Mouse (Mus musculus) adrenal gland, adult 10 weeks (tissue): Measurements from ENCODE around the gene Rbm42. TPM values are rescaled to one million over a fixed set of nuclear protein-coding genes. Genes with fewer than 3 reads are reported as not detected.

Experiments
- polyA plus RNA-seq: library from polyadenylated mRNA; stranded (reverse); fragments of 350-450 nt; fragmentation: Illumina TruSeq; extraction: RNeasy Lipid Tissue Mini Kit (QIAGEN cat#74804); gene quantifications from one replicate; pipeline ENCODE4 v1.2.3, GENCODE M21; 2014; ENCODE audit warnings: low read depth, low replicate concordance

Rbm42 gene
- not detected for polyA plus RNA-seq

DNA sequence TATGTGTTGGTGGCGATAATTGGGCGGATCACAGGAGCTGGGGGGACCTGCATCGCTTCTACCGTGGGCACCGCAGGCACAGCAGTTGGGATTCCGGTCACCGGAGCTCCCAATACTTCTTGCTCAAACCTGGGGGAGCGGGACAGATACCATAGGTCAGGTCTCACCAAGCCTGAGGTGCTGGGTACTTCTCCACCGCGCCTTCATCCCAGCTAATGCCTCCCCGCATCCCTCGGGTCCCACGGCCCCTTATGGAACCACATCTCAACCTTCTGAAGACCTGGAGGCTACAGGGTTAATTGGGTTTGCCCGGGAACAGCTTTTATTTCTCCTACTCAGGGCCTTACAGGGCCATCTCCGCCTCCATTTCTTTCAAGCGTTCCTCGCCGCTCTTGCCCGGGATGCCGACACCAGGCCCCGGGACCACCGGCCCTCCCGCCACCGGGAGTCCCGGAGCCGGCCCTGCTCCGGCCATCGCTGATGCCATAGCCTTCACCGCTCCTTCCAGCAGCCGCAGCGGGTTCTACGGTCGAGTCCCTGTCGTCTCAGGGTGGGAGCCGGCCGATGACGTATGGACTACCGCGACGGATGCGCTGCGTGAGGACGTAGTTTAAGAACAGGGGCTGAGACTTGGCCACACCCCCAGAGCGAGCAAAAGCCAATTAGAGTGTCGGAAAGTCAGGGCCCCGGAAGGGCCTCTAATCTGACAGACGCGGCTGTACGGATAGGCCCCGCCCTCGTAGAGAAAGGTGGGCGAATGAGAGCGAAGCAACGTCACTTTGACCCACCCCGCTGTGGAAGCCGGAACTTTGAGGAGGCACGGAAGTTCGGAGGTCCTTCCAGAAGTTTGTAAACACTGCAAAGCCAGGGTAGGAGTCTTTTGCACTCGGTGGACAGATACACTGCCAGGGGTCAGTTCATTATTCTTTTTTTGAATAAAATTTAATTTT lies at the start of gene Rbm42:
Gene Rbm42 (minus strand): TSS at position 727 of the 950 bp plus-strand sequence.

DNA sequence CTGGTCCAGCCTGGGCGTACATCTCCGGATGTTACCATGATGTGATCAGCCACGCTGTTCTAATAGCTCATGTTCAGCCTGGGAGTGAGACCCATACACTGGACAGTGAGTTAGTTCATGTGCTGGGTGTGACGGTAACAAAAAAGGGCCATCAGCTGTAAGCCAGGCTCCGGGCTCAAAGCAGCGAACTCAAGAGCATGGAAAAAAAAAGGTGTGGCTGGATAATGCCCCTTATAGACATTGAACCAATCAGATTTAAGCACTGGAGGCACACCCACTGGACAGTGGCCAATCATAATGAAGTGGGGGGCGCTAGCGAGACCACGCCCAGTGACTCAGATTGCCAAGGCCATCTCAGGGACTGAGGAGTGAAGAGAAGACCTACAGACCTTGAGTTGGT lies 48.5 kb upstream of the Rbm42 start, which contains the start of gene 2200002J24Rik:
Gene 2200002J24Rik (plus strand): TSS at position 338 of the 400 bp plus-strand sequence.

DNA sequence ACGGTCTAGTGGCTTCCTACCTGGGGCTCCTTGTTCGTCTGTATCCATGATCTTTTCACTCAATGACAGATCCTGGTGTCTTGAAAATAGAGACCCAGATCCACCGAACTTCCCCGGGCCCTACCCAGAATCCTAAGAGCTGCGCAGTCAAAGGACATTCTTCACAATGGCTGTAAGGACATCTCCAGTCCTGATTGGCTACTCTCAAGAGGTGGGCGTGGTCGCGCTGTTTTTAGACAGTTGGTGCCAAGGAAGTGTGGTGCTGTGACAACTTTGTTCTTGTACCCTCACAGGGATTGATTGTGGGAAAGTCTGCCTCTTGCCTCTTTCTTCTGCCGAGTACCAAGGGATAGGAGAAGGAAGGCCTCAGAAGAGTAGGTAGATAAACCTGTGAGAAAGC lies 21.4 kb upstream of the Rbm42 start, which contains the start of gene Pmis2:
Gene Pmis2 (minus strand): TSS at position 126 of the 400 bp plus-strand sequence.

DNA sequence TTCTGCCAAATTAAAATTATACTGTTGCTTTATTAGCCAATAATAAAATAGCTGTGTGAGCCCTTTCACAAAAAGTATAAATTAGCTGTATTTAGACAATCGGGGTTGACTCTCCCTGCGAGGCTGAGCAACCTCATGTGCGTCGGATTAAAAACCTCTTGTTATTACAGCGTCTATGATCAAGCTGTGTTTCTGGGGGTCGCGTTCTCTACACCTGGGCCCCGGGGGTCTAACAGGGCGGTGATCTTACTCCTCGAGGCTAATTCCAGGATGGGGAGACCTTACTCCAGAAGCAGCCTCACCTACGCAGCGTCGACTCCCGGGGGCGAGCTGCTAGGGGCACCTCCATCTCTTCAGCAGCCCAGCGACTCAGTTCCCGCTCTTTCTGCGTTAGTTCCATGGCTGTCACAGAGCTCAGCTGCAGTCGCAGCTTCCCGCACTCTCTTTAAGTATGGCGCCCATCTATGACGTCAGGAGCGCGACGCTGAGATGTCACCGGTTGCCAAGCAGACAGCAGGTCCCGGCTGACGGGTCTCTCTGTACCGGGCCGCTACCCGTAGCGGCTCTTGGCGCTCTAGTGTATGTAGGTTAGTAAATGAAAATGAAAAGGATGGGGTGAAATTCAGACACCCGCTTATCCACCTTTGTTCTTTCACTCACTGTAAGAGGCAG lies 14.5 kb upstream of the Rbm42 start, which contains the start of gene Haus5:
Gene Haus5 (minus strand): TSS at position 466 of the 672 bp plus-strand sequence.

DNA sequence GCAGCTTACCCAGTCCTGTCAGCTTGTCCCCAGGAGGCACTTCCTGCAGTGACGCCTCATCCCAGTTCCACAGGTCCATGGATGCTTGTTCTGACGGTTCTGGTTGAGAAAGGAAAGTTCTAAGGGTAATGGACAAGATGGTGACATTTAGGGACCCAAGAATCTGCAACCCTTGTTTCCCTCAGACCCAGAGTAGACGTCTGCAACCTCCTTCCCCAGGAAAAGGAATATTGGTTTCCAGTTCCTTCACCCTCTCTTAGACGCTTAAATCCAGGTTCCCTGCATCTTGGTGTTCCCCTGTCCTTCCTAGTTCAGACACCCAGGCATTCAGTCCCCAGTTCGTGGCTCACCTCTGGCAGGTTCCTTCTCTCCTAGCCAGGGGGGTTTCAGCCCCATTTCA lies 14.4 kb downstream of the Rbm42 start, which contains the start of gene Etv2:
Gene Etv2 (minus strand): TSS at position 101 of the 400 bp plus-strand sequence.

DNA sequence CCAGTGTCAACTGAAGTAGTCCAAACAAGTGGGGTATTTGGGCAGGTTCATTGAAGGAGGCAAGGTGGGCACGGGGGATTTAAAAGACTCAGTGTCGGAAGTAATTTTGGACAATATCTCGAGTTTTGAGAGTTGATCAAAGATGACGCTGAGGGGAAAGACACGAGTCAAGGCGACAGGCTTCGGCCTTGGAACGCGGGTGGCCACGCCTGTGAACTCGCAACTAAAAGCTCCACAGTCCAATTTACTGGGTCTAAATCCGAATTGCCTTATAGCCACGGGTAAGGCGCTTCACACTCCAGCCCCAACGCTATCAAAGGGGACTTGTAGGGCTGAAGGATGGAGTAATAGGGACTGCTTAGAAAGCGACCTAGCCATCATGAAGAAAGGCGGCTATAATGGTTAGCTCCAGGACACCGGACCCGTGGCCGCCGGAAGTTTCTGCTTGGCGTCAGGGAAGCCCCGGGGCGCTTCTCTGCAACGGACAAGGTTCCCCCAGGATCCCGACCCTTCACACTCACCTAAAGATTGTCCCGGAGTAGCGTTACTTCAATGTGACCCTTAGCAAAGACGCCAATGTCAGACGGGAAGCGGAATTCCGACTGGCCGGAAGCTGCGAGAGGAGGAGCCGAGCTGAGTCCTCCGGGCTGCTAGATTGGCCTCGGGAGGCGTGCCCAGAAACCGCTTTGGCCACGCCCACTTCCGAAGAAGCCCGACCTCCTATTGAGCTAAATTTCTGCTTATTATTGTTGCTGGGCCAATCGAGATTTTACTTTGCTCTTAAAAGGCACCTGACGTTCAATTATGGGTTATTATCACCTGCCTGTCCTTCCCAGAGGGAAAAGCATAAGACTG lies 24.4 kb downstream of the Rbm42 start, which contains the start of gene Cox6b1:
Gene Cox6b1 (minus strand): TSS at position 622 of the 855 bp plus-strand sequence.

DNA sequence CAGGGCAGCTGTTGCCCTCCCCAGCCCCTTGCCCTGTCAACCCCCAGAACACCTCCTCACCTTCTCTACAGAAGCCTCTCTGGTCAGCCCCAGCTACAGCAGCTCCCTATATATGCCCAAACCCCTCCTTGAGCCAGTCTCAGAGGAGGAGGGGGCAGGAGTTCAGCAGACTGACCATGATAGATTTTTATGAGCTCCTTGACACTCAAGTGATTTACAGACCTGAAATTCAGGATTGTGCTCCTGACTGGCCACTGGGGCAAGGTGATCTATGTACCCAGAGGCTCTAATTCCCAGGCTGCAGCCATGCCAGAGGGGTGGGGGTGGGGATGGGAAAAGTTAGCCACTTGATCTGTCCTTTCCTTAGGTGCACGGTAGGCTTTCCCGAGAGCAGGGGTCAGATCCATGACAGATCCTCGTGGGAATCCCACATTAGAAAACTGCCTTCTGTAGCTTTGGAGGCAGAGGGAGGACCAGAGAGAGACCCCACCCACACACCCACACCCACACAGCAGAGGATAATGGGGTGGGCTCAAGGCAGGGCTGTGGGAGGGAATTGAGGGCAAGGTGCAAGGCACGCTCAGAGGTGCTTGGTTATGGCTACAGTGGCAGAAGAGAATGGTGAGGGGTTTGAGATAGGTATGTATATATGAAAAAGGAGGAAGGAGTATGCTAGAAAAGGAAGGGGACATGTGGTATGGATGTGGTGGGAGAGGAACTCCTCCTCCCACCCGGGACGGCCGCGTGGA lies 37.3 kb downstream of the Rbm42 start, which contains the start of gene Upk1a:
Gene Upk1a (minus strand): TSS at position 194 of the 749 bp plus-strand sequence.

DNA sequence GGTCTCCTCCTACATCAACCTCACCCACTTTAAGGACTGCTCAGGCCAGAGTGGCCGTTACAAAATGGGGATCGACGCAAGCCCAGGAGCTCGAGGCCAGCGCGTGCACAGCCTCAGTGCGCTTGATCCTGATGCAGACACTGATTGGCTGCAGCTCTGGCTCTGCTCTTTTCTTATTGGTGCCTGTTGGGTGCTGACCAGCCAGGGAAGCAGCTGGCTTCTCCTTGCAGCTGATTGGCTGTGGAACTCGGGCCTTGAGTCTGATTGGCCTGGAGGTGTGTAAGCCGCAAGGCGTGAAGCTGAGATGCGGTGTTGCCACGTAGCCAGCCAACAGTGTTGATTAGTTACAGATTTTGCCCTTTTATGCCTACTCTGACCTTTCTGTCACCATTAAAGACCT lies 51.3 kb downstream of the Rbm42 start, which contains the start of gene Zbtb32:
Gene Zbtb32 (minus strand): TSS at position 124 of the 400 bp plus-strand sequence.

Other genes starting within 250 kb of the Rbm42 start
- 3.2 TPM for gene Tyrobp, start 236.6 kb downstream of the Rbm42 start, polyA plus RNA-seq
- not detected for gene Hcst, start 230.5 kb downstream of the Rbm42 start, polyA plus RNA-seq
- gene Nfkbid, start 228.6 kb downstream of the Rbm42 start, polyA plus RNA-seq, result not detected
- gene Aplp1, start 204.8 kb downstream of the Rbm42 start, polyA plus RNA-seq, result 8.6 TPM
- gene Kirrel2, start 192.6 kb downstream of the Rbm42 start, polyA plus RNA-seq, result not detected
- not detected for gene Nphs1, start 192.0 kb downstream of the Rbm42 start, polyA plus RNA-seq
- not detected for gene Prodh2, start 156.7 kb downstream of the Rbm42 start, polyA plus RNA-seq
- gene Arhgap33, start 115.3 kb downstream of the Rbm42 start, polyA plus RNA-seq, result 0.23 TPM
- gene Hspb6, start 98.1 kb downstream of the Rbm42 start, polyA plus RNA-seq, result 50.0 TPM
- 1.5 TPM for gene Proser3, start 98.0 kb downstream of the Rbm42 start, polyA plus RNA-seq
- gene Lin37, start 90.5 kb downstream of the Rbm42 start, polyA plus RNA-seq, result 6.5 TPM
- gene U2af1l4, start 87.0 kb downstream of the Rbm42 start, polyA plus RNA-seq, result 13.9 TPM
- gene Gm49396, start 87.0 kb downstream of the Rbm42 start, polyA plus RNA-seq, result 3.4 TPM
- gene Psenen, start 86.7 kb downstream of the Rbm42 start, polyA plus RNA-seq, result 31.7 TPM
- not detected for gene Igflr1, start 84.9 kb downstream of the Rbm42 start, polyA plus RNA-seq
- gene Kmt2b, start 61.6 kb downstream of the Rbm42 start, polyA plus RNA-seq, result 5.8 TPM
- not detected for gene Zbtb32, start 51.4 kb downstream of the Rbm42 start, polyA plus RNA-seq
- gene Upk1a, start 37.5 kb downstream of the Rbm42 start, polyA plus RNA-seq, result not detected
- gene Cox6b1, start 24.2 kb downstream of the Rbm42 start, polyA plus RNA-seq, result 1,385 TPM
- gene Etv2, start 14.5 kb downstream of the Rbm42 start, polyA plus RNA-seq, result not detected
- 2.0 TPM for gene Haus5, start 14.7 kb upstream of the Rbm42 start, polyA plus RNA-seq
- gene Pmis2, start 21.3 kb upstream of the Rbm42 start, polyA plus RNA-seq, result not detected
- gene 2200002J24Rik, start 48.6 kb upstream of the Rbm42 start, polyA plus RNA-seq, result not detected
- gene Atp4a, start 61.9 kb upstream of the Rbm42 start, polyA plus RNA-seq, result not detected
- 14.1 TPM for gene Tmem147, start 79.2 kb upstream of the Rbm42 start, polyA plus RNA-seq
- not detected for gene Gapdhs, start 93.4 kb upstream of the Rbm42 start, polyA plus RNA-seq
- 12.7 TPM for gene Sbsn, start 101.2 kb upstream of the Rbm42 start, polyA plus RNA-seq
- gene Dmkn, start 113.4 kb upstream of the Rbm42 start, polyA plus RNA-seq, result 7.0 TPM
- not detected for gene Krtdap, start 137.6 kb upstream of the Rbm42 start, polyA plus RNA-seq
- 1.3 TPM for gene Ffar2, start 173.5 kb upstream of the Rbm42 start, polyA plus RNA-seq
- gene Ffar3, start 205.9 kb upstream of the Rbm42 start, polyA plus RNA-seq, result not detected
- gene Ffar1, start 211.2 kb upstream of the Rbm42 start, polyA plus RNA-seq, result not detected
- gene Cd22, start 230.0 kb upstream of the Rbm42 start, polyA plus RNA-seq, result not detected